Mouse (Mus musculus): ENCODE data around the gene Crisp3.
"Not testable (repeated sequence)": the region's sequence is repeated elsewhere in the genome, so short reads cannot be mapped to it uniquely, and the experiment has no call there.

Gene Crisp3

GRCm38 (mm10) chr17:40242135-40242534, at the start of gene Crisp3:
Gene Crisp3, minus strand, starts transcription at chr17:40242288.
- no peak for DNase-seq (ENCODE audit: extremely low spot score, low read depth, low spot score)

- no peak for DNase-seq (ENCODE audit: extremely low spot score, low read depth, low spot score)
These were observed 43.3 kb upstream of the Crisp3 start for GRCm38 (mm10) chr17:40285435-40285834.

- DNase-seq (ENCODE audit: extremely low spot score, low read depth, low spot score), result no peak
These were observed 33.4 kb upstream of the Crisp3 start for GRCm38 (mm10) chr17:40275519-40275918.

- DNase-seq (ENCODE audit: extremely low spot score, low read depth, low spot score), result no peak
These were observed 32.9 kb upstream of the Crisp3 start for GRCm38 (mm10) chr17:40274906-40275470.

- no peak for DNase-seq (ENCODE audit: extremely low spot score, low read depth, low spot score)
These were observed 10.4 kb upstream of the Crisp3 start for GRCm38 (mm10) chr17:40252487-40252886.

GRCm38 (mm10) chr17:40208540-40208939, 33.5 kb downstream of the Crisp3 start, which contains the start of gene Pgk2:
Gene Pgk2, minus strand, starts transcription at chr17:40208640.
- no peak for DNase-seq (ENCODE audit: extremely low spot score, low read depth, low spot score)

- DNase-seq (ENCODE audit: extremely low spot score, low read depth, low spot score), result not testable (repeated sequence)
These were observed 40.3 kb downstream of the Crisp3 start for GRCm38 (mm10) chr17:40201803-40202202.

- not testable (repeated sequence) for DNase-seq (ENCODE audit: extremely low spot score, low read depth, low spot score)
These were observed 51.9 kb downstream of the Crisp3 start for GRCm38 (mm10) chr17:40190192-40190591.

All from hindlimb bud, embryonic 11.5 days (tissue).